In the genomic region with DNA sequence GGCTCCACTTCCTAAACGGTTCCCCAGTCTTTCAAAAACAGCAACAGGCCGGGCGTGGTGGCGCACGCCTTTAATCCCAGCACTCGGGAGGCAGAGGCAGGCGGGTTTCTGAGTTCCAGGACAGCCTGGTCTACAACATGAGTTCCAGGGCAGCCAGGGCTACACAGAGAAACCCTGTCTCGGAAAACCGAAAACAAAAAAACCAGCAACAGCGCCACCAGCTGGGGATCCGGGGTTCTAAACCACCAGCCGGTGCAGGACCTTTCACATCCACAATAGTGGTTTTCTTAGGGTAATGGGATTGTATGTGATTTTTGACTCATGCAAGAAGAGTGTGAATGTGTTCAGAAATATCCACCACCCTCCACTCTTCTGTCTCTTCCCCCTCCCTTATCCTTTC, we compare ENCODE assay signal across 22 mouse cellular contexts. TPM values are rescaled to one million over a fixed set of nuclear protein-coding genes. Genes with fewer than 3 reads are reported as not detected.
DNase-seq lines count a peak whose midpoint lies in the region; ATAC-seq and TF ChIP-seq lines count a peak whose summit lies in the region.
"Had no signal": no experiment of that assay in that cellular context is flagged by ENCODE, and none has a peak within 500 bp of the region (broad histone marks: within the 10 kb centered on the region; RNA-seq: fewer than 3 reads in every experiment).

No protein-coding gene starts in this region.

- H3K36me3 ChIP-seq in midbrain, embryonic 11.5 days (ENCODE audit: control insufficient read depth, insufficient read depth, low read length): no peaks in the 10 kb centered on the region
- H3K36me3 ChIP-seq in midbrain, embryonic 13.5 days: no peaks in the 10 kb centered on the region
- H3K36me3 ChIP-seq: embryonic facial prominence, embryonic 10.5 days; embryonic facial prominence, embryonic 12.5 days; forebrain, embryonic 15.5 days had no signal

- H3K4me1 ChIP-seq in midbrain, embryonic 11.5 days (ENCODE audit: control insufficient read depth, insufficient read depth, low read length): peaks cover 5% of the 10 kb centered on the region; the same call in 1 of the 2 replicates
- H3K4me1 ChIP-seq in midbrain, embryonic 13.5 days (replicated peaks): peaks cover 3% of the 10 kb centered on the region; the same call in 1 of the 2 replicates
- H3K4me1 ChIP-seq: forebrain, embryonic 13.5 days had no signal

- H3K9me3 ChIP-seq in midbrain, embryonic 11.5 days (ENCODE audit: control insufficient read depth, low read length): no peaks in the 10 kb centered on the region
- no peaks in the 10 kb centered on the region for H3K9me3 ChIP-seq in midbrain, embryonic 13.5 days
- H3K9me3 ChIP-seq: embryonic facial prominence, embryonic 10.5 days; embryonic facial prominence, embryonic 12.5 days; forebrain, embryonic 13.5 days; forebrain, embryonic 15.5 days had no signal

- H3K4me2 ChIP-seq in midbrain, embryonic 11.5 days: no peak overlapping the region
- H3K4me2 ChIP-seq in midbrain, embryonic 13.5 days (replicated peaks): no peak overlapping the region
- H3K4me2 ChIP-seq: embryonic facial prominence, embryonic 12.5 days; forebrain, embryonic 13.5 days; forebrain, embryonic 15.5 days had no signal

- H3K9ac ChIP-seq in midbrain, embryonic 11.5 days (ENCODE audit: low read length): no peak overlapping the region
- H3K9ac ChIP-seq in midbrain, embryonic 13.5 days (replicated peaks): no peak overlapping the region
- H3K9ac ChIP-seq: embryonic facial prominence, embryonic 12.5 days; forebrain, embryonic 13.5 days; forebrain, embryonic 15.5 days; forebrain, postnatal 0 days had no signal

- 86% methylated on average over 12 of the region's 12 CpGs for WGBS in midbrain, embryonic 11.5 days
- 90% methylated on average over 12 of the region's 12 CpGs for WGBS in midbrain, embryonic 13.5 days

- ATAC-seq in midbrain, embryonic 11.5 days (ENCODE audit: low FRiP score): no peak
- ATAC-seq in midbrain, embryonic 13.5 days: no peak
- ATAC-seq in activated CD4-positive, CD25-positive, alpha-beta regulatory T cell, adult 4 months: no peak
- ATAC-seq: forebrain, embryonic 13.5 days; forebrain, embryonic 15.5 days; forebrain, postnatal 0 days had no signal

- DNase-seq in layer of hippocampus, adult 2 months (ENCODE audit: low spot score in 2 of 2): no peak
- no peak for DNase-seq in layer of hippocampus, postnatal 10 days (ENCODE audit: low spot score in 2 of 2)
- peak; percentile 45 for DNase-seq in midbrain, embryonic 11.5 days (ENCODE audit: low spot score, missing footprints)
- DNase-seq in ES-CJ7 (ENCODE audit: low read depth, low spot score) (peak; percentile 30), ZHBTc4 (ENCODE audit: low read depth, low spot score) (peak; percentile 52)
- DNase-seq in kidney, adult 8-10 months: no peak
- DNase-seq: adrenal gland, adult 8-10 months; adrenal gland, postnatal 14 days; cerebellum, adult 11 months; cerebellum, adult 18-20 months; cerebellum, adult 8-10 months; cerebellum, adult 9-11 months; cerebellum, postnatal 25 days; forebrain, postnatal 0 days had no signal

- TF ChIP-seq CTCF in layer of hippocampus, adult 2 months (conservative IDR thresholded peaks at IDR 0.05): peak; percentile 39

- H3K27ac ChIP-seq in layer of hippocampus, adult 2 months: no peak overlapping the region
- H3K27ac ChIP-seq in midbrain, embryonic 11.5 days (ENCODE audit: low read depth, low read length): no peak overlapping the region
- no peak overlapping the region for H3K27ac ChIP-seq in midbrain, embryonic 13.5 days
- H3K27ac ChIP-seq: embryonic facial prominence, embryonic 10.5 days; embryonic facial prominence, embryonic 12.5 days; forebrain, embryonic 13.5 days; forebrain, embryonic 15.5 days had no signal

- H3K4me3 ChIP-seq in layer of hippocampus, adult 2 months: no peak overlapping the region
- no peak overlapping the region for H3K4me3 ChIP-seq in midbrain, embryonic 11.5 days (ENCODE audit: low read depth, low read length)
- H3K4me3 ChIP-seq in midbrain, embryonic 13.5 days (replicated peaks): no peak overlapping the region
- H3K4me3 ChIP-seq: embryonic facial prominence, embryonic 10.5 days; embryonic facial prominence, embryonic 12.5 days; forebrain, embryonic 13.5 days; forebrain, embryonic 15.5 days had no signal

- no peaks in the 10 kb centered on the region for H3K27me3 ChIP-seq in midbrain, embryonic 11.5 days (ENCODE audit: control insufficient read depth, insufficient read depth, low read length)
- peaks cover 10% of the 10 kb centered on the region; the same call in 1 of the 2 replicates for H3K27me3 ChIP-seq in midbrain, embryonic 13.5 days
- H3K27me3 ChIP-seq: forebrain, embryonic 13.5 days; forebrain, embryonic 15.5 days had no signal

RNA-seq across cellular contexts. Expression of gene Glt1d1, which starts 4.8 kb away (rescaled TPM):
- 10 to 100 TPM; 24.7 to 28.6 TPM for total RNA-seq in layer of hippocampus, adult 2 months (2021)
- 10 to 100 TPM; 19.1 to 21.6 TPM for total RNA-seq in layer of hippocampus, postnatal 10 days (2021)
- 0.33 and 1.1 TPM in 2 replicates for polyA plus RNA-seq in midbrain, embryonic 11.5 days (2014; fragmentation: Nextera tagmentation; extraction: Ambion mirVana)
- polyA plus RNA-seq in midbrain, embryonic 13.5 days (2015; fragmentation: Nextera tagmentation; extraction: Ambion mirVana): 1.5 and 1.9 TPM in 2 replicates
- not detected for polyA plus RNA-seq in activated CD4-positive, CD25-positive, alpha-beta regulatory T cell, adult 4 months (2017; shearing (Covaris generic))
- total RNA-seq: MEL had no signal
- polyA plus RNA-seq: C2C12 had no signal

RNA-seq across cellular contexts. Expression of gene Slc15a4, which starts 5.5 kb away (rescaled TPM):
- 10 to 100 TPM; 24.0 to 26.4 TPM for total RNA-seq in layer of hippocampus, adult 2 months (2021)
- 10 to 100 TPM; 23.9 to 30.0 TPM for total RNA-seq in layer of hippocampus, postnatal 10 days (2021)
- 21.0 and 23.1 TPM in 2 replicates for polyA plus RNA-seq in midbrain, embryonic 11.5 days (2014; fragmentation: Nextera tagmentation; extraction: Ambion mirVana)
- polyA plus RNA-seq in midbrain, embryonic 13.5 days (2015; fragmentation: Nextera tagmentation; extraction: Ambion mirVana): 24.4 and 26.1 TPM in 2 replicates
- 1 to 10 TPM; 3.2 to 4.1 TPM for polyA plus RNA-seq in activated CD4-positive, CD25-positive, alpha-beta regulatory T cell, adult 4 months (2017; shearing (Covaris generic))

Comparison
In these comparisons a context has a peak if more than half of its experiments do, and no peak if none do; other contexts are left out.
1. DNase-seq: peak in midbrain, embryonic 11.5 days (single experiment), ES-CJ7 (single experiment) and ZHBTc4 (single experiment); none in layer of hippocampus, adult 2 months (0 of 2), layer of hippocampus, postnatal 10 days (0 of 2) and kidney, adult 8-10 months (0 of 2).